Mouse (Mus musculus): ENCODE measurements around the gene Rpl10a.

GRCm38 (mm10) chr17:28280831-28281377 lies 47.4 kb upstream of the Rpl10a start:
- TF ChIP-seq POLR2A (IDR thresholded peaks at IDR 0.05; ENCODE audit: control insufficient read depth in 1 of 2, insufficient read depth in 1 of 2, low read depth in 1 of 2, low read length in 2 of 2, poor library complexity in 1 of 2) = no peak
- TF ChIP-seq MYC (IDR thresholded peaks at IDR 0.05; ENCODE audit: low read depth, low read length) = no peak
- TF ChIP-seq JUND (IDR thresholded peaks at IDR 0.05; ENCODE audit: low read depth, low read length) = no peak
- TF ChIP-seq GATA1 (IDR thresholded peaks at IDR 0.05; ENCODE audit: low read depth, low read length) = no peak
- TF ChIP-seq MAFK (IDR thresholded peaks at IDR 0.05; ENCODE audit: borderline replicate concordance, low read depth, low read length) = no peak
- no peak for TF ChIP-seq CTCF (IDR thresholded peaks at IDR 0.05 in 2 of 3, conservative IDR thresholded peaks at IDR 0.05 in 1 of 3; ENCODE audit: control insufficient read depth in 1 of 3, insufficient read depth in 1 of 3, low read depth in 2 of 3, low read length in 3 of 3, poor library complexity in 1 of 3, severe bottlenecking in 1 of 3)
- no peak for TF ChIP-seq MAX (IDR thresholded peaks at IDR 0.05; ENCODE audit: low read length)
- TF ChIP-seq NELFE (IDR thresholded peaks at IDR 0.05; ENCODE audit: low read depth, low read length) = no peak
- TF ChIP-seq SIN3A (IDR thresholded peaks at IDR 0.05; ENCODE audit: low read length) = no peak
- no peak for TF ChIP-seq TAL1 (IDR thresholded peaks at IDR 0.05; ENCODE audit: low read length)
- no peak for TF ChIP-seq RCOR1 (IDR thresholded peaks at IDR 0.05; ENCODE audit: low read depth, low read length)
